Mouse (Mus musculus) hindbrain, embryonic 15.5 days (tissue): ENCODE measurements at regions not wholly inside any gene's neighbourhood (a gene's known extent, or its start where the extent isn't known, plus 50 kb on each side); places are given as distances from the start of the nearest gene placed in this dataset.

ENCODE experiments used
- ATAC-seq: fragments of 200-750 bp; cut with Nextera tagmentation; 2 replicates; pipeline ENCODE4 v1.8.0; 2017; ENCODE audit warnings: low read depth, moderate number of reproducible peaks, moderate TSS enrichment; ENCODE audit not compliant: low FRiP score
- H3K27ac ChIP-seq: fragments of 300-500 bp; sonication (generic); replicated peaks from 2 replicates; pipeline ENCODE4 v1.5.1; 2015; ENCODE audit warnings: mild to moderate bottlenecking, inconsistent platforms
- H3K27me3 ChIP-seq: fragments of 300-500 bp; sonication (generic); 2 replicates; pipeline ENCODE4 v1.6.1; 2015; ENCODE audit warnings: control low read depth, inconsistent platforms
- H3K36me3 ChIP-seq: fragments of 300-500 bp; sonication (generic); 2 replicates; pipeline ENCODE4 v1.6.1; 2015; ENCODE audit warnings: control low read depth, inconsistent platforms
- H3K4me1 ChIP-seq: fragments of 300-500 bp; sonication (generic); replicated peaks from 2 replicates; pipeline ENCODE4 v1.6.1; 2015; ENCODE audit warnings: control low read depth, inconsistent platforms
- H3K4me2 ChIP-seq: fragments of 300-500 bp; sonication (generic); 2 replicates; pipeline ENCODE4 v1.6.1; 2015; ENCODE audit warnings: moderate library complexity, mild to moderate bottlenecking, inconsistent platforms
- H3K4me3 ChIP-seq: fragments of 300-500 bp; sonication (generic); 2 replicates; pipeline ENCODE4 v1.5.1; 2015; ENCODE audit warnings: mild to moderate bottlenecking, inconsistent platforms
- H3K9ac ChIP-seq: fragments of 300-500 bp; sonication (generic); 2 replicates; pipeline ENCODE4 v1.6.1; 2015; ENCODE audit warnings: inconsistent platforms
- H3K9me3 ChIP-seq: fragments of 300-500 bp; sonication (generic); 2 replicates; pipeline ENCODE4 v1.6.1; 2016; ENCODE audit warnings: control low read depth, inconsistent platforms
- WGBS: fragments of 180-500 bp; shearing (Covaris S2); methylation state at CpG from one replicate; pipeline ENCODE4 v1.1.7; 2015; 5-methylcytosine and 5-hydroxymethylcytosine counted together

DNA sequence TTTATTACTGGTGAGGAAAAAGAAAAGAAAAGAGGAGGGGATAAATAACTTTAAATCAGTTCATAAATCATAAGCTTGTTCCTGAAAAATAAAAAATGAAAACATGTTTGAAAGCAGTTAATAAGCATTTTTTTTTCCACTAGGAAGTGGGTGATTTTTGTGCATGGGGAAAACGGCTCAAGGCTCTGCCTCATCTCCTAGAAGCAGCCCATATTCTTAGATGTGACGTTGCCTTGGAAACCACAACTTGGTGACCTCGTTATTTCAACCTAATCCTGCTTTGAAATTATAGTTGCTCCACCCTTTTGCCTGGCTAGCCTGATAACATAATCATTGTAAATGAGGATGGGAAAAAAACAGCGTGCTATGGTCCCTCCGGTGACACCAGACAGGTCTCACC is 183.1 kb downstream of the Qdpr start:
- H3K27ac ChIP-seq = no peak overlapping the region
- H3K9me3 ChIP-seq = no peaks in the 10 kb centered on the region
- no peak for ATAC-seq
- WGBS = 45% methylated on average over 5 of the region's 5 CpGs
- H3K9ac ChIP-seq = no peak overlapping the region
- H3K4me3 ChIP-seq = no peak overlapping the region
- 0 out of 2 replicates have a peak, but pooled peaks cover 2% of the 10 kb centered on the region for H3K4me1 ChIP-seq
- H3K36me3 ChIP-seq = no peaks in the 10 kb centered on the region
- H3K27me3 ChIP-seq = no peaks in the 10 kb centered on the region
- no peak overlapping the region for H3K4me2 ChIP-seq

DNA sequence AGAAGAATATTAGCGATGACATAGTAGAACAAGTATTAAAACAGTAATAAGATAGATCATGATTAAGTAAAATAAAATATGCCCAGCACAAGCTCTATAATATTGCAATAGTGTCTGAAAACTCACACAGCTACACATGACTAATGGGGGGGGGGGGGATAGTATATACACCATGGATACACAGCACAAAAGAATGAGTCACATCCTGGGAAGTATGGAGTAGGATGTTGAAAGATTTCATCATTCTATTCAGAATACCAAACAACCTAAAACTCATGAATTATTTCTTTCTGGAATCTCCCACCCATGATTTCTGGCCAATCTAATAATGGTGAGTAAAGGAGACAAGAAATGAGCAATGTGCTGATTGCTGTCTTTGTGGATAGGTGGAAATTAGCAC is 191.6 kb downstream of the Qdpr start:
- H3K4me1 ChIP-seq = no peaks in the 10 kb centered on the region
- no peak overlapping the region for H3K4me3 ChIP-seq
- no peak overlapping the region for H3K27ac ChIP-seq
- H3K27me3 ChIP-seq = no peaks in the 10 kb centered on the region
- 93% methylated on average over 1 of the region's 1 CpGs for WGBS
- H3K4me2 ChIP-seq = no peak overlapping the region
- no peaks in the 10 kb centered on the region for H3K9me3 ChIP-seq
- ATAC-seq = no peak
- H3K36me3 ChIP-seq = no peaks in the 10 kb centered on the region
- H3K9ac ChIP-seq = no peak overlapping the region

GRCm38 (mm10) chr5:45256256-45256999 is 193.6 kb downstream of the Qdpr start:
- H3K27ac ChIP-seq = no peak overlapping the region
- H3K4me2 ChIP-seq = no peak overlapping the region
- no peaks in the 10 kb centered on the region for H3K36me3 ChIP-seq
- no peaks in the 10 kb centered on the region for H3K9me3 ChIP-seq
- ATAC-seq = no peak
- no peaks in the 10 kb centered on the region for H3K27me3 ChIP-seq
- H3K4me1 ChIP-seq = no peaks in the 10 kb centered on the region
- H3K4me3 ChIP-seq = no peak overlapping the region
- 65% methylated on average over 9 of the region's 9 CpGs for WGBS
- H3K9ac ChIP-seq = no peak overlapping the region

- 89% methylated on average over 4 of the region's 4 CpGs for WGBS
- Histone ChIP-seq H3K9me3 (no peaks in the 10 kb centered on the region), H3K36me3 (no peaks in the 10 kb centered on the region)
Observed at GRCm38 (mm10) chr5:45231856-45232255, 218.2 kb downstream of the Qdpr start.

DNA sequence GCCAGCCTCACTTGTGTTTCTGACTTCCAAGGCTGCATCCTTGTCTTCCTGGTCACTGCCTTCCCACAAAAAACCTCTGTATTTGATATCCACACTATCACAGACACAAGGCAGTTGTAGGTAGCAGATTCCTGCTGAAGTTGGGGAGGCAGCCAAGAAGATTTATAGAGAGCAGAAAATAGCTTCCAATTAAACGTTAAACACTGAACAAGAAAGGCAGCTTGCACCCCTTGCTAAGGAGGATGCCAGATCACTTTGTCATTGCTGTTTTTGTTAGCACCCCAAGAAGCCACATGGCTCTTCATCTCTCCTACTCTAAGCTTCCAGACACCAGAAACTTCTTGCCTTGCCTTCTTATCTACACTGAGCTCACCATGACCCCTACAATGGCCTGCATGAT is 219.9 kb downstream of the Qdpr start:
- no peak overlapping the region for H3K27ac ChIP-seq
- H3K27me3 ChIP-seq = no peaks in the 10 kb centered on the region
- H3K4me3 ChIP-seq = no peak overlapping the region
- H3K9me3 ChIP-seq = no peaks in the 10 kb centered on the region
- no peak overlapping the region for H3K9ac ChIP-seq
- H3K36me3 ChIP-seq = no peaks in the 10 kb centered on the region
- ATAC-seq = no peak
- H3K4me2 ChIP-seq = no peak overlapping the region
- WGBS = 75% methylated on average over 1 of the region's 1 CpGs
- no peaks in the 10 kb centered on the region for H3K4me1 ChIP-seq

More at GRCm38 (mm10) chr5:45231856-45232255, 218.2 kb downstream of the Qdpr start:
- H3K4me1 ChIP-seq = no peaks in the 10 kb centered on the region
- H3K4me2 ChIP-seq = no peak overlapping the region
- H3K4me3 ChIP-seq = no peak overlapping the region
- ATAC-seq = no peak
- no peak overlapping the region for H3K9ac ChIP-seq
- no peak overlapping the region for H3K27ac ChIP-seq
- H3K27me3 ChIP-seq = no peaks in the 10 kb centered on the region

DNA sequence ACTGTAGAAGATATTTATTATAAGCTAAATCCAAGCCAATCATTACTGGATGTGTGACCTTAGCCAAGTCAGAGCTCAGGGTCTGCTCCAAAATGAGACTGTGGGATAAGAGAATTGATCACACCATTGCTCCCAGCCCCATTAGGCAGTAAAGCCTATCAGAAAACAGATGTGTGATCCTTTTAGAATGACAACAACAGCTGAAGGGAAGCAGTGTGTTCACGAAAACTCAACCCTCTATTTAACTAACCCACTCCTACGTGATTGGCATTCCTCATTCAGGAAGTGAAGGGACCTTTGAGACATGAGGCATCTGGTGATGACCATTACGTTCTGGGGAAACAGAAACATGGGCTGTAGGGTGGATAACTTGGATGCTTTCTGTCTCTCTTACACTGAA is 220.6 kb downstream of the Qdpr start:
- Histone ChIP-seq H3K4me3 (no peak overlapping the region), H3K27ac (no peak overlapping the region), H3K36me3 (no peaks in the 10 kb centered on the region), H3K27me3 (no peaks in the 10 kb centered on the region), H3K9ac (no peak overlapping the region), H3K4me1 (no peaks in the 10 kb centered on the region), H3K9me3 (no peaks in the 10 kb centered on the region), H3K4me2 (no peak overlapping the region)
- no peak for ATAC-seq
- WGBS = 79% methylated on average over 3 of the region's 3 CpGs

- no peaks in the 10 kb centered on the region for H3K36me3 ChIP-seq
- H3K4me2 ChIP-seq = no peak overlapping the region
- 81% methylated on average over 6 of the region's 6 CpGs for WGBS
- no peak overlapping the region for H3K9ac ChIP-seq
- no peaks in the 10 kb centered on the region for H3K4me1 ChIP-seq
- no peaks in the 10 kb centered on the region for H3K9me3 ChIP-seq
- no peak for ATAC-seq
- no peak overlapping the region for H3K4me3 ChIP-seq
- H3K27ac ChIP-seq = no peak overlapping the region
- no peaks in the 10 kb centered on the region for H3K27me3 ChIP-seq
Observed at GRCm38 (mm10) chr5:45228226-45228927, 221.7 kb downstream of the Qdpr start.

DNA sequence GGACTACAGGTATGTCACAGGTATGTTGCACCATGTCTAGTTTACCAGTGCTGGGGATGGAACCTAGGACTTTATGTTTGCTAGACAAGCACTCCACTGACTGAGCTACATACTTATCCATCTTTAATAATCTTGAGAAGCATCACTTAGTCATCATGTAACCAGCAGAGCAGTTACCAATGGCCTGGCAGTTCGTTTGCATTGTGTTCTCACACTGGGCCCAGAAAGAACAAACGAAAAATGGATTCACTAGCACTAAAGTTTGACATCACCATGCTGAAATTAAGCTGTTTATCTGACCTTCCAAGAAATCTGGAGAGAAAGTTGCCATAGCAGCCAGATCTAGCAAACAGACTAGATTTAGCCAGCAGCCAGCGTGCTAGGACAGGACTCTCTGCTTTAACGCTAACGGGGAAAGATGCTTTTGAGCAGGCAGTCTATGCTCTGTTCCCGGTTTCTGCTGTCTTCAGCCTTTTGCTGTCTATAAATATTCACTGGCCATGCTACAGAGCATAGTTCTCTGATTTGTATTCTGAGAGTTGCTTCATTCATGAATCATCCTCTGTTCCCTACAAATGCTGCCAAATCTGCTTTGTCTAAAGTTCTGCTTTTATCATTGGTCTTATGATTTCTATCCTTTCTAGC is 229.6 kb downstream of the Qdpr start:
- 0 out of 2 replicates have a peak, but pooled peaks cover 8% of the 10 kb centered on the region for H3K4me1 ChIP-seq
- WGBS = 74% methylated on average over 6 of the region's 6 CpGs
- no peak overlapping the region; the same call in 1 of the 2 replicates for H3K27ac ChIP-seq
- no peaks in the 10 kb centered on the region for H3K27me3 ChIP-seq
- no peak overlapping the region for H3K4me2 ChIP-seq
- no peaks in the 10 kb centered on the region for H3K36me3 ChIP-seq
- peak; percentile 66; the same call in 1 of the 2 replicates for ATAC-seq
- H3K9ac ChIP-seq = no peak overlapping the region
- H3K9me3 ChIP-seq = no peaks in the 10 kb centered on the region
- H3K4me3 ChIP-seq = no peak overlapping the region

GRCm38 (mm10) chr5:45219558-45219957 is 230.5 kb downstream of the Qdpr start:
- ATAC-seq = no peak; the same call in 1 of the 2 replicates
- Histone ChIP-seq H3K4me3 (no peak overlapping the region), H3K4me2 (no peak overlapping the region), H3K9ac (no peak overlapping the region), H3K27ac (no peak overlapping the region), H3K36me3 (no peaks in the 10 kb centered on the region), H3K27me3 (no peaks in the 10 kb centered on the region), H3K4me1 (0 out of 2 replicates have a peak, but pooled peaks cover 8% of the 10 kb centered on the region), H3K9me3 (no peaks in the 10 kb centered on the region)
- 93% methylated on average over 1 of the region's 1 CpGs for WGBS

DNA sequence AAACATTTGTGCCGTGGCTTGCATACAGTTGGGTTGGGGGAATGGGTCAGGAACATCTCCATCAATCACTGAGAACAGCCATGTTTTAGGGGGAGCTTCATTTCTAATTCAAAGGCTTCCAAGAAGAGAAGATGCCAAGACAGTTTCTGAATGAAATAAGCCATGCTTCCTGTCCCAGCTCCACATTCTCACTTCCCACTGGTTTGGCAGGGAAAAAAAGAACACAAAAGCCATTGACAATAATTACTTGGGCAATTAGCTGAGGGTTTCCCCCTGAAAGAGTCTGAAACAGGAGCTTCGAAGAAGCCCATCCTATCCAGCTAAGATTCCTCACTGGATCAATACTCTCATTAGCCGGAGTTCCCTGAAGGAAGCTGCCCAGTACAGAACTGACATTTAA is 230.9 kb downstream of the Qdpr start:
- 46% methylated on average over 3 of the region's 3 CpGs for WGBS
- 0 out of 2 replicates have a peak, but pooled peaks cover 8% of the 10 kb centered on the region for H3K4me1 ChIP-seq
- no peaks in the 10 kb centered on the region for H3K9me3 ChIP-seq
- ATAC-seq = no peak
- H3K27me3 ChIP-seq = no peaks in the 10 kb centered on the region
- H3K4me3 ChIP-seq = no peak overlapping the region
- H3K36me3 ChIP-seq = no peaks in the 10 kb centered on the region
- H3K9ac ChIP-seq = no peak overlapping the region
- H3K4me2 ChIP-seq = no peak overlapping the region
- no peak overlapping the region for H3K27ac ChIP-seq

- no peaks in the 10 kb centered on the region for H3K27me3 ChIP-seq
- no peaks in the 10 kb centered on the region for H3K9me3 ChIP-seq
- no peak overlapping the region for H3K27ac ChIP-seq
- no peaks in the 10 kb centered on the region for H3K36me3 ChIP-seq
- 0 out of 2 replicates have a peak, but pooled peaks cover 6% of the 10 kb centered on the region for H3K4me1 ChIP-seq
- ATAC-seq = no peak
- H3K4me3 ChIP-seq = no peak overlapping the region
- no peak overlapping the region for H3K4me2 ChIP-seq
- no peak overlapping the region for H3K9ac ChIP-seq
Observed at GRCm38 (mm10) chr5:45214475-45214874, 235.6 kb downstream of the Qdpr start.

DNA sequence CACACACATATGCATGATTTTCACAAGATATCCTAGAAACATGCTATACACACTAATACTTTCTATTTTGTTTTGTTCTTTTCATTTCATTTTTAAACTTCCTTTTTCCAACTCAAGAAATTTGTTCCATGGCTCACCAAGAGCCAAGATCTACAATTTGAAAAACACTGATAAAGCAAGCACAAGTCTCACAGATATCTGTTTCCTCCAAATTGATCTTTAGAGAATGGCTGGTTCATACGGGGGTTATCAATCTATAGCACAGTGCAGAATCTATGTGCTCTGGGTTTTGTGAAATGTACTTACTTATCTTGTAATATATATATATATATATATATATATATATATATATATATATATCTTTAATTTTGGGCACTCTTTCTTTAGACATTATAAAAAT is 251.6 kb downstream of the Qdpr start:
- Histone ChIP-seq H3K4me3 (no peak overlapping the region), H3K4me1 (no peaks in the 10 kb centered on the region), H3K36me3 (no peaks in the 10 kb centered on the region), H3K27ac (no peak overlapping the region), H3K9me3 (no peaks in the 10 kb centered on the region), H3K27me3 (no peaks in the 10 kb centered on the region), H3K4me2 (no peak overlapping the region), H3K9ac (no peak overlapping the region)
- ATAC-seq = no peak
- 98% methylated on average over 1 of the region's 1 CpGs for WGBS
